Mouse (Mus musculus) fat pad, adult 2 months (tissue): Measurements from ENCODE around the gene Cyp2d22.
"Not testable (repeated sequence)": the region's sequence is repeated elsewhere in the genome, so short reads cannot be mapped to it uniquely, and the experiment has no call there.

Experiments
- DNase-seq: peaks from one replicate; pipeline ENCODE4 v3.0.0-alpha.2; 2011; ENCODE audit warnings: low read depth, low spot score; ENCODE audit errors: extremely low read depth

The Cyp2d22 gene

DNA sequence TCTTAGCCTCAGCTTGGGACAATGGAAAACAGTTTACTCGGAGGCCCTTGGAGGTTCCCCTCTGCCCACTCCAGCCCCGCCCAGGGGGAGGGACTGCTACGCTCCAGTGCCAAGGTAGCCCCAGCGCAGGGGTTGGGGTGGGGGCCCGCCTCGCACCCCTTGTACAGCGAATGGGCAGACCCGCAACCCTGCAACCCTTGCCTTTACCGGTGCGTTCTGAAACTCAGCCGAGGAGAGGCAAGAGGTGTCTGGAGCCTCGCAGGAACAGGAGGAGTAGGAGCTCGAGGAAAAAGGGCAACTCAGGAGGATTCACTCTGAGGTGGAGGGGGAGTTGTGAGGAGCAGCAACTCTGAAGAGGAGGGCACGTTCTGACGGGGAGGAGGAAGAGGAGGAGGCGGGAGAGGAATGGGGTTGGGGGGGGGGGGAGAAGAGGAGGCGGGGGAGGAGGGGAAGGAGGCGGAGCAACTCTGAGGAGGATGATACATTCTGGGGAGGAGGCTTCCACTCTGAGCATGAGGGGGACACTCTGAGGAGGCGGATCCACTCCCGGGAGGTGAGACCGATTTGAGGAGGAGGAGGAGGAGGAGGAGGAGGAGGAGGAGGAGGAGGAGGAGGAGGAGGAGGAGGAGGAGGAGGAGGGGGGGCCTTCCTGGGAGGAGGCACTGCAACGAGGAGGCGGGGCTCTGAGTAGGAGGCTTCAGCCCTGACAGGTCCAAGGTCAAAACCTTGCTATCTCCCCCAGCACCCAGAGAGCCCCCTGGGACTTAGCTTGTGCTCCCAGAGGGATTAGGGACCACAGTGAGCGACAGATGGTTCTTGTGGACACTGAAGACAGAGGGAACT is at the start of gene Cyp2d22:
Gene Cyp2d22 (minus strand): TSS at position 390 of the 843 bp plus-strand sequence.
- no peak for DNase-seq

DNA sequence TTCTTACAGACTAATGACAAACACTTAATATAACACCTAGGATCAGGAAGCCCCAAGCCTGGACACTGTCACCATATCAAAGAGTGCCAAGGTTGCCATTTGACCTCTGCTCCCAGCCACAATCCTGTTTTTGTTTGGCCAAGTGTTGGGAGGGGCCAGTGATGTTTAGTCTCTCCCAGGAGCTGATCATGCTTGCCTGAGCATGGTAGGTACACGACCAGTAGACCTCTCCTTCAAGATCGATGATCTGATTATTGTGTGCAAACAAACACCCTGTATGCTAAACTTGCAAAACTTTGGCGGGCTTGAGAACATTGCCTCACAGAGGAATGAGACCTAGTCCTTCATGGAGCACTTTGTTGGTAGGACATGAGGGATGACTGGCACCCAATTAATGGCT is 43.4 kb upstream of the Cyp2d22 start:
- DNase-seq: no peak

DNA sequence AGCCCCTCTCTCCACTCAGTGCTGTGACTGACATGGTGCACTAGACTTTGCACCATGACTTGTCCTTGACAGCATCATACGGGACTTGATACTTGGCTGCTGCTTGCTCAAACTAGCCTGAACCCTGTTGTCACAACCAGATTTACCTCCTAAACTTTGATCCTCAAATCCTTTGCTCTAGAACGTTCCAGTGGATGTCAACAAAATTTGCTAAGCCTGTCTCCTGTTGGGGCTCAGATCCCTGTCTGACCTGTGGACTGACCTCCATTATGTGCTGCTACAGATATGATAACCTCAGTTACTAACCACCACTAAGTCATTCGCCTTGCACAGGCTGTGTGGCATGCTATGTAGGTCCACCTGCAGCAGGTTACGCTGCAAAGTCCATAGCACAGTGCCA is 42.9 kb upstream of the Cyp2d22 start:
- no peak for DNase-seq

DNA sequence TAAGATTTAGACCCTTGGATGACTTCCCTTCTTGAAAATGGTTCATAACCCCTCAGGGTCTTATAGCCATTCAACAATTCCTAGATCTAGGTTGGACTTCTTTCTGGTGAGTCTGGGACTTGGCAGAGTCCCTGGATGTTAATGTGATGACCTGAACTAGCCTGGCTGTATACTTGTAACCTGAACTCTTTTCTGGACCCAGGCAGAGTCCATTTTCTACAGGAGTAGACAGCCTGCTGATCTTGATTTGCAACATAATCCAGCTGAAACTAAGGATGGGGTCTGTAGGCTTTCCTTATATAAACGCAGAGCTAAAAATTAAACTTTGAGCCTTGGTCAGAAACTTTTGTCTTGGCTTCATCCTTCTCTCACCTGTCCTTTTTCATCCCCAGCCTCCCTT is 38.6 kb upstream of the Cyp2d22 start:
- DNase-seq: no peak

DNA sequence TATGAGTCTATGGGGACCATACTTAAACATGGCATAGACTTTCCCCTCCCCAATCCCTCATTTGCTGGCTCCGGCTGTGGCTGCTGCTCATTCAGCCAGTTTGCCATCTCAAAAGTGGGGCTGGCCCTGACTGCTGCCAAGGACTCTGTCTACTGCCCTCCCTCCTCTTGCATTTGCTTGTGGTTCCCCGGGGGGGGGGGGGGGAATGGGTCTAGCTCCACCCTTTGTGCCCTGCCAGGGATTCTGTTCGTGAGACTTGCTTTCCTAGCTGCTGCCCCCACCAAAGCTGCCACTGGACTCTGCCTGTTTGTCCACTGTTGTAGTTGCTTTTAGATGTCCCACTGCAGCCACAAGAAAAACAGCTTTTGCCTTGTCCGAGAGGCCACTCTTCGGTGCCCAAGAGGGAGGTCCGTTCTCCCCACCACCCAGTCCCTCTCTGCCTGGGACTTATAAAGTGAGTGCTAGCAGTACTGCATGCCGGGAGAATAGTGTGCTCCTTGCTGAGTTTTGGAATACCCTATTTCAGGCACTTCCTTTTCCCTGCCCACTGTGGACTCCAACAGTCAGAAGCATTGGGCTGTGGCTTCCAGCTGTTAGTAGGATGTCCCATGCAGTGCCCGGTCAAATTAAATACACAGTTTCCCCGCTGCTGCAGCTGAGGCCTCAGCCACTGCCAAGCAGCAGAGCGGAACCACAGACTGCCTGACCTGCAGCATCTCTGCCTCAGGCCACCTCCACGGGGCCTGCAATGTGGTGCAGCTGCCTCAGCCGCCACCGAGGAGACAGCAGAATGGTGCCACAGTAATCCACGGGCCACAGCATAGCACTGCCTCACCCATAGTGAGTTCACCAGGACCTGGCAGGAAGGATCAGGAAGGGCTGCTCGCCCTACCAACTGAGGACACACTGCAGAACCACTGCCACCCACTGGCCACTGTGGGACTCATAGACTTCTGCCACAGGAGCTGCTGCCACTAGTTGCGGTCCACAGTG is 37.0 kb upstream of the Cyp2d22 start:
- no peak for DNase-seq

DNA sequence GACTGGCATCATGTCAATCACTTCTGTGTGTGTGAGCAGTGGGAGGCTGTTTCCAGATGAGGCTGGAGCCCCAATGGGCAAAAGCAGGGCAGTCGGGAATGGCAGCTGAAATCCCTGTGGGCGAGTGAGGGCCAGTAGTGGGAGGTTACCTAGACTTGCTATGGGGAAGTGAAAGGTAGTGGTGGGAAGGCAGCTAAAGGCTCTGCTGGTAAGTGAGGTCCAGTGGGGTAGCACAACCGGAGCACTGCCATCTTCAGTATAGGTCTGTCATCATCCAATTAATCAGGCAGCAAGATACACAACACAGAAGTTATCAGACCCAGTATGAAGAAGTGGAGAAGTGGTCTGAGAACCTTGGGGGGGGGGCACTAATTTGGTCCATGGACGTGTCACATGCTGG is 27.5 kb upstream of the Cyp2d22 start:
- DNase-seq: no peak

DNA sequence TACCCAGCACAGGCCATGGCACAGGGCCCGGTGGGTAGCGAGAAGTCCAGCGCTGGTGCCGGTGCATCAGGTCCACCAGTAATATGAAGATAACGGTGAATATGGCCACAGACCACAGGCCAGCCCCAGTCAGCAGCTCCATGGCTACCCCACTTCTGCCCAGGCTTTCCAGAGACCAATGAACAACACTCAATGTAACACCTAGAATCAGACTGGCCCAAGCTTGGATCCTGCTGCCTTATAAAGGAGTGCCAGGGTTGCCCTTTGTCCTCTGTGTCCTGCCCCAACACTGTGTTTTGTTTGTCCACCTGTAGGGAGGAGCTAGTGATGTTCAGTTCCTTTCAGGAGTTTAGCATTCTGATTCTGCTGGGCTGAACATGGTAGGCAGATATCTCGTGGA is 26.9 kb upstream of the Cyp2d22 start, which contains the start of gene Cyp2d10:
Gene Cyp2d10 (minus strand): TSS at position 215 of the 400 bp plus-strand sequence.
- no peak for DNase-seq

DNA sequence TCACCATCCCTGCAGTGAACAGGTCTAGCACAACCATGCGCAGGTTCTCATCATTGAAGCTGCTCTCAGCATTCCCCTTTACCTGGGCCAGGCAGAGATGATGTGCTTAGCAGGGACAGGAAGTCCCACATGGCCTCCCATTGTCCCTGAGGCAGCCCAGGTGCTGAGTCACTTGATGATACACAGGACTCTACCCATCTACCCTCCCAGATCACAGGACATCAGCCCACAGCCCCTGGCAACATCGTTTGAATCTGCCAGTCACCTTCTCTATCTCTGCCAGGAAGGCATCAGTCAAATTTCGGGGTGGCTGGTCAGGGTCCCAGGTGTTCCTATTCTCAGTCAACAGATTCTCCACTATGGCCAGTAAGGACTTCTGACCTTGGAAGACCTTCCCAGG is 24.1 kb upstream of the Cyp2d22 start:
- DNase-seq: no peak

DNA sequence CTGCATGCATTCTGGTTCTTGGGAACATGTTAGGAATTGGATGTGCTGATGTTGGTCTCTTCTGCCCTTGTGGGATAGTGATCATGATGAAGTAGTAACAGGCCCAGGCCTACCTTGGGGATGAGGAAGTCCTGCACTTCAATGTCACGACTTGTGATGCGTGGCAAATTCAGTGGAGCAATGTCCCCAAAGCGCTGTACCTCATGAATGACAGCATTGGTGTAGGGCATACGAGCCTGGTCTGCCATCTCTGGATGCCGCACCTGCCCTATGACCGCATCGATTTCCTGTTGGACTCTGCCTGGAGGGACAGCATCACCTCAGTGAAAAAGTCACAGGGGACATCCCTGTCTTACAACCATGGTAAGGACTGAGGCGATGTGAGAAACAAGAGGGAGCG is 23.5 kb upstream of the Cyp2d22 start:
- DNase-seq: no peak

DNA sequence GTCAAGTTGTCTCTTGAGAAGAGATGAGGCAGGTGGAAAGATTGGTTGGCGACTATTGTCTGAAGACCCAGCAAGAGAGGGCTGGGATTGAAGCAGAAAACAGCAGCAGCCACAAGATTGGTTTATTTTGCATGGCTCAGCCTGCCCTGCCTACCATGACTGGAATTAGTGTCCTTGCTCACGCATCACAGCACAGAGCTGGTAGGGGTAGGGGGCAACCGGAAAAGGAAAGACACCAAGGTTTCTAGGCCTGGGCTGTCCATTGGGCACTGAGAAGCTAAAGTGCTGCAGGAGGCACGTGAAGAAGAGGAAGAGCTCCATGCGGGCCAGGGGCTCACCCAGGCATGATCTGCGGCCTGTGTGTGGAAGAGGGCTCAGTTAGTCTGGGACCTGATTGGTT is 22.7 kb upstream of the Cyp2d22 start:
- no peak for DNase-seq

DNA sequence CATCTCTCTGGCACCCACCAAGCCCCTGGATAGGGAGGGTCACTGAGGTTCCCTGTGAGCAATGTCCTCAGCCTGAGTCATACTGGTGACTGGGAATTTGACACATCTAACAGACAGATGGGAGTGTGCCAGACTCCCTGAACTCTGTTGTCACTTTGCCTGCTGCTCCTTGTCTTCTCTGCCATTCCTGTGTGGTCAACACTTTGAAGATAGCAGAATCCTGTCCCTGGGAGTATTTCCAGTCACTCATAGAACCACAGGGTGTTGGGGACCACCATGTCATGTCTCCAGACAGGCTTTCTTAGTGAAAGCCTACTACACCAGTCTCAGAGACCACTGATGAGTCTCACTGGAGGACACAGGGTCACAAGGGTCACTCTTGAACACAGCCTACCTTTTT is 22.0 kb upstream of the Cyp2d22 start:
- no peak for DNase-seq

DNA sequence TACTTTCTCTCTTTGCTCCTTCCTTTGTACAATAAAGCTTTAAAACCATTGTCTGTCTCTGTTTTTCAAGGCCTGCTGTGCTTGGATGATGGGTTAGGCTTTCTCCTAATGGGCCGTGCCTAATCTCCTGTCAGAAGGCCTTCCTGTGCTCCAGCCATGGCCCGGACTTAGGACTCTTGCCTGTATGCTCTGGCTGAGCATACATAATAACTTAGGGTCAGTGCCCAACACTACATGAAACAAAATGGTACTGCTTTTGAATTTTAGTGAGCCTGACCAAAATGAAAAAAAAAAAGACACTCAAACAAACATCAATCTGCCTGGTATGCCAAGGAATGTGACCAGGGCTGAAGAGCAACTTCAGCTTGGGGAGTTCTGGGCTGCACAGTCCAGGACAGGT is 21.5 kb upstream of the Cyp2d22 start:
- no peak for DNase-seq

DNA sequence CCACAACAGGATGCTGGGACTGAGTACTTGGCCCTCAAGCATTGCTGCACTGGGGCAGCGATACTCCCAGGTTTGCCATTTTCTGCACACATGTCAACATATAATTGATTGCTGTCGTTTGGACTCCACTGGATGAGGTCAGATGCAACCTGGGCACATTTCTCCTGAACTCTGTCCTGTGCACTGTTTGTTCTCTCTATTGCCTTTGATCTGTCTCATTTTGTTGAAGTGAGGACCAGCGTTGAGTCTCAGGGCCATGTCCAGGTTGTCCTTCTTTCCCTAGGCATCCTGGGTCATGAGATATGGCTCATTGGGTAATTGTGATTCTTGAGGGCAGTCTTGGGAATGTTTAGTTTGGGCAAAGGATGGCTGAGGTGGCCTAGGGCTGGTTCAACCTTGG is 15.9 kb upstream of the Cyp2d22 start:
- DNase-seq: not testable (repeated sequence)

DNA sequence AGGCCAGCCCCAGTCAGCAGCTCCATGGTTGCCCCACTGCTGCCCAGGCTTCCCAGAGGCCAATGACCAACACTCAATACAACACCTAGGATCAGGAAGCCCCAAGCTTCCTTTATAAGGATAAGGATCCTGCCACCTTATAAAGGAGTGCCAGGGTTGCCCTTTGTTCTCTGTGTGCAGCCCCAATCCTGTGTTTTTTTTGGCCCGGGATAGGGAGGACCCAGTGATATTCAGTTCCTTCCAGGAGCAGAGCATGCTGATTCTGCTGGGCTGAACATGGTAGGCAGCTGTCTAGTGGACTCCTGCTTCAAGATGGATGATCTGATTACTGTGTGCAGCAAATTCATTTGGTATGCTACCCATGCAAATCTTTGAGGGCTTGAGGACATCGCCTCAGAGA is 13.9 kb upstream of the Cyp2d22 start, which contains the start of gene Cyp2d11:
Gene Cyp2d11 (minus strand): TSS at position 101 of the 400 bp plus-strand sequence.
- not testable (repeated sequence) for DNase-seq

DNA sequence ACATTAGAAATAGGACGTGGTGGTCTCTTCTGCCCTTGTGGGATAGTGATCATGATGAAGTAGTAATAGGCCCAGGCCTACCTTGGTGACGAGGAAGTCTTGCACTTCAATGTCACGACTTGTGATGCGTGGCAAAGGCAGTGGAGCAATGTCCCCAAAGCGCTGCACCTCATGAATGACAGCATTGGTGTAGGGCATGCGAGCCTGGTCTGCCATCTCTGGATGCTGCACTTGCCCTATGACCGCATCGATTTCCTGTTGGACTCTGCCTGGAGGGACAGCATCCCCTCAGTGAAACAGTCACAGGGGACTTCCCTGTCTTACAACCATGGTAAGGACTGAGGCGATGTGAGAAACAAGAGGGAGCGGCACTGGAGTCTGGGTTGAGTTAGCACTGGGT is 9.9 kb upstream of the Cyp2d22 start:
- DNase-seq: not testable (repeated sequence)

DNA sequence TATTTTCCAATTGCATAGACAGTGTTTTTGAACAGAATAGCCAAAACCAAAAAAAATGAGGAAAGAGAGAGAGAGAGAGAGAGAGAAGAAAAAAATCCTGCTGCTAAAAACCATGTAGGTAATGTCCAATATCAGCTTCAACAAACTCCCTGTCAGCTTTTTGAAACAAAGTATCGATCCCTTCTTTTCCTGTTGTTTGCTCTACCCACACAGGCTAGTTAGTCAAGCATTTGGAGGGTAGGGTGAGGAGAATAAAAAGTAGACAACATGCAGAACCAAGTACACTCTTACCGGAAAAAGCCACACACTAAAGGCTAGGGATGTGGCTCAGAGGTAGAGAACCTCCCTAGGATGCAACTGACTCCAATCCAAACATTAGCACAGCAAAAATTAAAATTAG is 5.7 kb upstream of the Cyp2d22 start:
- DNase-seq: no peak

DNA sequence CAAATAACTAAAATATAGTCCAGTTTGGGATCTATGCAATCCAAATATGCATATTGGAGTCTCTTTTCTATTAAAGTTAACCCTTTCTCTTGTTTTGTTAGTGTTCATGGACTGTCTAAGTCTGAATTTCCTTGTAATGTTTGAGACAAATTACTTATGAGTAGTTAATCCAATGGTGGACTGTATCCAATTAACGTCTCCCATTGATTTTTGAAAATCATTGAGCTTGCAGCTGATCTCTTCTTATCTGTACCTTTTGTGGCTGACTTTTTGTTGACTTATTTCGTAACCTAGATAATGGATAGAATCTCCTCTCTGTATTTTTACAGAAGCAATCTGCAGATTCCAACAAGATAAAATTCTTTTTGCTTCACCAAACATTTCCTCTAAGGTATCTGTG is 2.4 kb upstream of the Cyp2d22 start:
- DNase-seq: no peak

DNA sequence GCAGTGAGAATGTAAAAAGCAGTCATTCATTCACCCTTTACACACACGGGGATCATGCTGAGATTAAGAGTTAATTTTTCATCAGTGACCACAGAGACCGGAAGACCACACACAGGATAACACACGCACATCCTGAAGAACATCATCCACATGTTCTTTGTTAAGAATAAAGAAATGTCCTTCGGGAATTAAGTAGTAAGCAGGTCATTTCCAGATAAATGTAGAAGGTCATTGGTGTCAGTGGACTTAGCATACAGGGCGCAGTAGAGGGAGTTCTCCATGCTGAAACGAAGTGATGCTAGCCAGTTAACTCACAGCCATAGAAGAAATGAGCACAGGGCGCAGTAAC is 628 bp upstream of the Cyp2d22 start:
- no peak for DNase-seq

DNA sequence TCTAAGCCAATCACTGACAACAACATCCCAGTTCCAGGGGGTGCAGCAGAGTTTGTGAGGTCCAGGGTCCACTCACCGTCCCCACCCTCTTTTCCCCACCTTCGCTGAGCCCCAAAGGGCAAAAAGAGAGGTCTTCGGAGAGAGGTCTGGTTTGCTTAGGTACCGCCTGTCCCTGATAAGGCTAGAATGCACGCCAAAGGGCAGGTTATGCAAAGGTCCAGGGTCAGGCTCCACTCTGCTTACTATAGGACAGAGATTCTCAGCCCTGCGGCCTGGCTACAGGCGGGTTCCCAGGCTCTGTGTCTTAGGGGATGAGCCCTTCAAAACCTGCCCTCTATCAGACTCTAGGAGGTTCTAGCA is 569 bp downstream of the Cyp2d22 start:
- DNase-seq: no peak

DNA sequence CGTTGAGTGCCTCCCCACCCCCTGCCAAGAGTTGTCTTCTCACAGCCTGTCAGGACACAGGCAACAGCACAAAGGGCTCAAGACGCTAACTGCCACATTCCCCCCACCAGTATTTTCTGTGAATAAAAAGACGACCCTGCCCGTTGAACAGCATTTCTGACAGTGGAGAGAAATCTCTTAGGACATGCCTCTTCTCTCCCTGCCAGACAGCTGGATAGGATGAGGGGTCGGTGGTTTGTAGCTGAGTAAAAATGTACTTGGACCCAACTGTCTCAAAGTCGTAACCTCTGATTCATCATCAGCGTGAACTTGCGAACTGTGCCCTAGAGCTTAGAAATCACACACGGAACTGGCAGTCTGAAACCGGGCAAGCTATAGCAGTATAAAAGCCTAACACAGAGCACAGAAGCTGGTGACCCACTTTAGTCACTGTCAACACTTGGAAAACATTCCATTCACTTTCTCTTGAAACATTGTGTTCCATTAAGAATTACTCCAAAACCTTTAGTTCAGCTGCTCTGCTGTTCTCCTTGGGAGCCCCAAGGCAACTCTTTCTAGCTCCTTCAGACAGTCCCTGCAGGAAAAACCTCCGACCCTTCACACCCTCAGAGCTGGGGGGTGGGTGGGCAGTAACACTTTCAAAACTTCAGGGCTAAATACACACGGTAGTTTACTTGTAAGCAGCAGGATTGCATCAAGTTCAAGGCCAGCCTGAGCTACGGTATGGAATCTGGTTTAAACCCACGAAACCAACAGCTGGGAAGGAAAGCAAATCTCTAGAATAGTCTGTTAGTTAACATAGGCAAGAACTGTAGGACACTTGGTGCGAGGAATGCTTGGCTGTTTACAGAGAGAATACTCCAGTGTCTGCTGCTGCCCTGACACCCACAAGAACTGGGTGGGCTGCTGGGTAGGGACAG is 1.5 kb downstream of the Cyp2d22 start:
- DNase-seq: no peak

DNA sequence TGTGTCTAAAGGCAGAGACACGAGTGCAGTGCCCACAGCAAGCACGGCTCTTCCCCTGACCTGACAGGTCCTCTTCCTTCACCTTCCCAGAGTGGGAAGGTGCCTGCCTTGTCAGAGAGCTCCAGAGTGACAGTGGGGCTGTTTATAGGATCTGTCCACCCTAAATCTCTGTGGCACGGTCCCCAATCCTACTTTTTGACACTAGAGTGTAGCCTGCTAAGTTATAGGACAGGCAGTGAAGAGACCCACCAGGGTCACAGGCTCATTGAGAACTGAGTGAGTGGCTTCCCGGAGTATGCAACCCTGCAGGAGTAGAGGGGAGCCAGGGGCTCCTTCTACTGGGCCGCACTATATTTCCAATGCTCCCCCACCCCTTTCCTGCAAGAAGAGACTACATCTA is 2.4 kb downstream of the Cyp2d22 start:
- no peak for DNase-seq
